Mouse (Mus musculus): ENCODE data around the gene Csf2ra. TPM values are rescaled to one million over a fixed set of nuclear protein-coding genes. Genes with fewer than 3 reads are reported as not detected.
A peak's percentile ranks its signal among the peaks of the same experiment; 100 is the strongest.
"Not testable (repeated sequence)": the region's sequence is repeated elsewhere in the genome, so short reads cannot be mapped to it uniquely, and the experiment has no call there.

Gene Csf2ra
- polyA plus RNA-seq, 1 experiment from 2014 or later, result 77.5 TPM

DNA sequence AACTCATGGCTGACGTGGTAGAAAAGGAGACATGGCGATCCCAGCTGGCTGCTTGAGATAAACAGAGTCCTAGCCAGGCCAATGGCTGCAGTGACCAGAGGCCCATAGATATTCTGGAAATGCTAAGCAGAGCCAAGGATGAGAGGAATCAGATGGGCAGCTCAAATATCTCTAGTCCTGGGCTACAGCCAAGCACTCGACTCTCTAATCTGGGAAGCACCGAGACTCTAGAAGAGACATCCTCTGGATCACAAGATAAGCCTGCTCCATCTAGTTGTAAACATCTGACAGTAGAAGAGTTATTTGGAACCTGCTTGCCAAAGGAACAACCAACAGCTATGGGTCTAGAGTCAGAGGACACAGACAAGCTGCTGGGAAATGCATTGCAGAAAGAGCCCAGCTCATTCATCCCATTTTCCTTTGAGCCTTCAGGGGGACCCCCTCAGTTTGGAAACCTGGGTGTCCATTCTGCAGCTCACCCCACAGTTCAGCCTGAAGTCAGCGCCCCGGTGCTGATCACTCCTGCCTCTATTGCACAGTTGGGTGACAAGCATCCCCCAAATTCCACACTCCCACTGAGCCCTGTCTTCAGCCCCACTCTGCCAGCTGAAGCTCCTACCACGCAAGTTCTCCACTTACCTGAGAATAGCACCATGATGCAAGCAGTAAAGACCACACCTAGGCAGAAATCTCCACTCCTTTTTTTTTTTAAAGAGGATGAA is 28.1 kb upstream of the Csf2ra start:
- no peak for ATAC-seq (ENCODE audit: low FRiP score, low read depth)
- Histone ChIP-seq H3K27ac (replicated peaks) (no peak overlapping the region), H3K9ac (no peak overlapping the region), H3K4me1 (replicated peaks) (no peaks in the 10 kb centered on the region), H3K9me3 (no peaks in the 10 kb centered on the region), H3K36me3 (no peaks in the 10 kb centered on the region), H3K4me2 (no peak overlapping the region), H3K4me3 (no peak overlapping the region), H3K27me3 (no peaks in the 10 kb centered on the region)
- 93% methylated on average over 7 of the region's 7 CpGs for WGBS

DNA sequence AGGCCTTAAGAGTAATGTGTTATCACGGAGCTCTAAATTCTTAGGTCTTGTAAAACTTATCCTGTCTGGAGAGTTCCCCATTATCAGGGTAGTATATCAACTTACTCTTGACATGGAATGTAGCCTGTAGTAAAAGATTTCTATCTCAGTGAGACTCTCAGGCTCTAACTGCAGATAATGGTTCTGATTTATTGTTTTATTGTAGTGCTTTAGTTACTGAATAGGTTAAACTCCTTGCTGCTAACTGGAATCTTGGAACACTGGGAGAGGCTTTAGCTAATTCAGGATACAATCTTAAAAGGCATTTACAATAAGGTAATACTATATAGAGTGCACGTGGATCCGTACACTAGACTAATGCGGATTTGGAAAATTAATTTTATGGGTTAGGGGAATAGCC is 19.1 kb upstream of the Csf2ra start:
- H3K27me3 ChIP-seq; ATAC-seq (ENCODE audit: low FRiP score, low read depth); H3K4me1 ChIP-seq (replicated peaks); H3K36me3 ChIP-seq; H3K9me3 ChIP-seq; H3K27ac ChIP-seq (replicated peaks); H3K9ac ChIP-seq; H3K4me2 ChIP-seq; H3K4me3 ChIP-seq: not testable (repeated sequence)
- WGBS, result 87% methylated on average over 4 of the region's 4 CpGs

GRCm38 (mm10) chr19:61244721-61245436 is 16.6 kb upstream of the Csf2ra start:
- no peak overlapping the region for H3K27ac ChIP-seq (replicated peaks)
- no peak overlapping the region for H3K4me2 ChIP-seq
- no peaks in the 10 kb centered on the region for H3K9me3 ChIP-seq
- H3K4me3 ChIP-seq, result no peak overlapping the region
- H3K4me1 ChIP-seq (replicated peaks), result no peaks in the 10 kb centered on the region
- H3K36me3 ChIP-seq, result no peaks in the 10 kb centered on the region
- no peak for ATAC-seq (ENCODE audit: low FRiP score, low read depth)
- WGBS, result 81% methylated on average over 5 of the region's 5 CpGs
- H3K27me3 ChIP-seq, result no peaks in the 10 kb centered on the region
- H3K9ac ChIP-seq, result no peak overlapping the region

DNA sequence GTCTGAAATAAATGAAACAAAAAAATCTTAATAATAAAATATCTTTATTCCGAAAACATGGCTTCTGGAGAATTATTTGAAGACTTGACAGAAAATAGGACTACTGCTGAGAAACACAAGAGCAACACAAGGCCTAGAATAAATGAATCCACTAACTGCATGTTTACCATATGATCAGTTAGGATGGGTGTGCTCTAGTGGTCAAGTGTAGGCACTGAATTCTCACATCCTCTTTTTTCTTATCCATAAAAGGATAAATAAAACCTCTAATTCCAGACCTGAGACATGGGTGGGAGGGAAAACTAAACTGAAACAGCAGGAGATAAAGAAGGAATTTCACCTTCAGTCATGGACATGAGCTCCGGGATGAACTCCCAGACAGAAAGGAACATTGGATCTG is 9.7 kb upstream of the Csf2ra start:
- H3K9ac ChIP-seq, result no peak overlapping the region
- WGBS, result 85% methylated on average over 2 of the region's 2 CpGs
- no peak for ATAC-seq (ENCODE audit: low FRiP score, low read depth)
- no peak overlapping the region for H3K4me3 ChIP-seq
- 0 out of 2 replicates have a peak, but pooled peaks cover 2% of the 10 kb centered on the region for H3K27me3 ChIP-seq
- H3K27ac ChIP-seq (replicated peaks), result no peak overlapping the region
- H3K36me3 ChIP-seq, result no peaks in the 10 kb centered on the region
- H3K9me3 ChIP-seq, result no peaks in the 10 kb centered on the region
- no peaks in the 10 kb centered on the region for H3K4me1 ChIP-seq (replicated peaks)
- no peak overlapping the region for H3K4me2 ChIP-seq

DNA sequence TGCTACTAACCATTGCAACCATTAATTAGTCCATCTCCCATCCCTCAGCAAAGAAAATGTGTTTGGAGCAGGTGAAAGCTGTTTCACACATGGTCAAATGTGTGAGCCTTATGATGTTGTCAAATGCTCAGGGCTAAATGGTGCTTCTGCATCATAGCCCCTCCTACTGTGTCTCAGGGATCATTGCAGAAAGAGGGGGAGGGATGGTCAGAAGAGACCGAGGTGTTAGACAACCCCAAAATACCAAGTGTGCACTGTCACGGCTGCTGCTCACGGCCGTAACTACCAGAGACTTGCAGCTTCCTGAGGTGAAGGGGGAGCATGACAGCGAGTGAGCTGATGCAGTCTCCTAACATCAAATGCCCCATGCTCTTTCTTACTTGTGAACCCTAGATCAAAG is 6.3 kb upstream of the Csf2ra start:
- Histone ChIP-seq H3K27me3 (0 out of 2 replicates have a peak, but pooled peaks cover 2% of the 10 kb centered on the region), H3K4me2 (no peak overlapping the region), H3K27ac (replicated peaks) (no peak overlapping the region), H3K4me3 (no peak overlapping the region), H3K36me3 (no peaks in the 10 kb centered on the region), H3K4me1 (replicated peaks) (no peaks in the 10 kb centered on the region), H3K9me3 (no peaks in the 10 kb centered on the region), H3K9ac (no peak overlapping the region)
- no peak for ATAC-seq (ENCODE audit: low FRiP score, low read depth)
- 72% methylated on average over 5 of the region's 5 CpGs for WGBS

GRCm38 (mm10) chr19:61226928-61227854 is 1.0 kb downstream of the Csf2ra start:
- Histone ChIP-seq H3K4me3 (peak overlapping the region; percentile 53), H3K9me3 (no peaks in the 10 kb centered on the region), H3K27ac (replicated peaks) (peak overlapping the region; percentile 93), H3K4me2 (peak overlapping the region; percentile 76), H3K27me3 (no peaks in the 10 kb centered on the region), H3K4me1 (replicated peaks) (peaks cover 4% of the 10 kb centered on the region; the same call in 1 of the 2 replicates), H3K36me3 (no peaks in the 10 kb centered on the region), H3K9ac (peak overlapping the region; percentile 50)
- WGBS, result 5% methylated on average over 71 of the region's 71 CpGs
- peak; percentile 91 for ATAC-seq (ENCODE audit: low FRiP score, low read depth)

DNA sequence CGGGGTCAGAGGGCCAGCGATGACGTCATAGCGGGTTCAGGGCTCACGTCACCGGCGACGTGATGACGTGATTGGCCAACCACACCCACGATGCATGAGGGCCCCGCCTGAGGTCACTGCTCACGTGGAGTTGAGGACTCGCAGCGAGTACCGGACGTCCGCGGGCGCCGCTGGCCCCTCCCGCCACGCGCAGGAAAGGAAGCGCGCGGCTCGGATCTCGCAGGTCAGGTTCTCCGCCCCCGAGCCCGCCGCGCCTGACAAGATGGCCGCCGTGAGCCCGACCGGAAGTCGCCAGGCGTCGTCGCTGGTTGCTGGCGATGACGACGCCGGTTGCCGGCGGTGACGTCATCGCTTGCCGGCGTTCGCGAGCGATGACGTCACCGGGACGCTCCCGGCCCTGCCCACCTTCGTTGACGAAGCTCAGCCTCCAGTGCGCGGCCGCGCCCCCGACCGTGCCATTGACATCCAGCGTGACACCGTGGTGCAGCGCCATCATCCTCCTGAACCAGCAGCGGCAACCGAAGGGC is 1.8 kb downstream of the Csf2ra start:
- Histone ChIP-seq H3K9ac (peak overlapping the region; percentile 50; the same call in 1 of the 2 replicates), H3K4me2 (peak overlapping the region; percentile 76), H3K4me3 (peak overlapping the region; percentile 53), H3K36me3 (no peaks in the 10 kb centered on the region), H3K4me1 (replicated peaks) (peaks cover 4% of the 10 kb centered on the region; the same call in 1 of the 2 replicates), H3K27me3 (no peaks in the 10 kb centered on the region), H3K27ac (replicated peaks) (peak overlapping the region; percentile 93), H3K9me3 (no peaks in the 10 kb centered on the region)
- peak; percentile 57 for ATAC-seq (ENCODE audit: low FRiP score, low read depth)
- WGBS, result 2% methylated on average over 71 of the region's 71 CpGs

DNA sequence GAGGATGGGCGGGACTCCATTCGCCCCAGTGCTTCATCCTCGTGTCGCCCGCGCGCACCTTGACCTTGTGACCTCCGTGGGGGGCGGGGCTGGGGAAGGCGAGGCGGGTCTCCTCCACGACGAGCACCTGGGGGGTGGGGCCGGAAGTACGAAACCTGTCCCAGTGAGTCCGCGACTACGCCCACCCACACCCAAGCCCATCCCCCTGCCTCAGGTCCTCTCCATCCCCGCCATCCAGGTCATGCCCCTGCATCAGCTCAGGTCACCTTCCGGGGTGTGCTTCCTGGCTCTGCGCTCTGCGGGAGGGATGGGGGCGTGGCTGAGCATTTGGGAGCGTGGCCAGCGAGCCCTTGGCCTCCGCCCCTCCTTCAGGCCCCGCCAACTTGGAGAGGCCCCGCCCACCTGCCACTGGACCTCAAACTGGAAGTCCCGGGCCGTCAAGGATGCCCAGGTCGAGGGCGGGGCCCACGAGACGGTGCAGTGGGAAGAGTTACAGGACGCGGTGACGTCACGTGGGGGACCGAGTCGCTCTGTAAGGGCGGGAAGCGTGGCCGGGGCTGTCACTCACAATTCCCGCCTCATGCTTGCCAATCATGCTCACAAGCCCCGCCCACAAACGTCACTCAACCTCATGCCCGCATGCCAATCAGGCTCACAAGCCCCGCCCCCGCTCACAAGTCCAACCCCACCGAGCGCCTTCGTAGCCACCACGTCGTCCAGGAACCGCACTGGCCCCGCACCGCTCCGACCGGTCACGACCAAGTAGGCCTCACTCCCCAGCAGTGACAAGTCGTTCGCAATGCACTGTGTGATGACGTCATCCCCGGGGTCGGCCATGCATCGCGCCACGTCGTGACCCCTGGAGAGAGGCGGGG is 2.5 kb downstream of the Csf2ra start:
- H3K27me3 ChIP-seq, result peaks cover 4% of the 10 kb centered on the region; the same call in 1 of the 2 replicates
- no peaks in the 10 kb centered on the region for H3K9me3 ChIP-seq
- H3K4me2 ChIP-seq, result peak overlapping the region; percentile 76
- H3K9ac ChIP-seq, result peak overlapping the region; percentile 50
- peaks cover 4% of the 10 kb centered on the region; the same call in 1 of the 2 replicates for H3K4me1 ChIP-seq (replicated peaks)
- peak overlapping the region; percentile 53 for H3K4me3 ChIP-seq
- H3K36me3 ChIP-seq, result no peaks in the 10 kb centered on the region
- WGBS, result 8% methylated on average over 69 of the region's 70 CpGs
- H3K27ac ChIP-seq (replicated peaks), result peak overlapping the region; percentile 93
- ATAC-seq (ENCODE audit: low FRiP score, low read depth), result peak; percentile 65

DNA sequence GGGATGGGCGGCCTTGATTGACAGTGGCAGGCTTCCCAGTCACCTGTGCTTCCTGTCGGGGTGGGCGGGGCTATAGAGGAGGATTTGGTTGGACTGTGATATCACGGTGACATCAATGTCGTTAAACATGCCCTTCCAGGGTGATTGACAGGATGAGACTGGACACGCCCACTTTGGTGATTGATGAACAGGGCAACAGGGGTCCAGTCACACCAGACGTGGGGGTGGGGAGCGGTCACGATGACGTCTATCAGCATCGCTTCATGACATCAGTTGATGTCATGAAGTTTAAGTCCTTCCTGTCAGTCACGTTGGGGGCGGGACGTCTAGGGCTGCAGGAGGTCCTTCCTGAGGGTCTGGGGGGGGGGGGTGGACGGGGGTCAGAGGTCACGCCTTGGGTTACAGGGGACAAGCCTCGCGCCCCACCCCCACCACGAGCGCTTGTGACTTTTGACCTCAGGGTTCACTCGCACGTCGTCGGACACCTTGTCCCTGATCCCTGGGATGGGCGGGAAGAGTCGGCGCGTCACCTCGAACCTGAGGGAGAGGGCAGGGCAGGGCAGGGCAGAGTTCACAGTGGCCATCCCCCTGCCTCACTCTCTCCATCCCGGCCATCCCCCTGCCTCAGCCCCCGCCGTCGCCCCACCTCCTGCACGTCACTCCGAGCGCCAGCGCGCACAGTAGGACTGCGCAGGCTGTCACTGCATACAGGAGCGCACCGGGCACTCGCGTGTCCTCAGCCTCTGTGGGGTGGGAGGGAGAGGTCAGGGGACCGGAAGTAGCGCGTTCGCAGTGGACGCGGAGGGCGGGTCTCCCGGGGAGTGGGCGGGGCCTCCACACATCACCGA is 3.3 kb downstream of the Csf2ra start:
- H3K36me3 ChIP-seq, result no peaks in the 10 kb centered on the region
- H3K4me3 ChIP-seq, result peak overlapping the region; percentile 53
- peak overlapping the region; percentile 76 for H3K4me2 ChIP-seq
- peak; percentile 25 for ATAC-seq (ENCODE audit: low FRiP score, low read depth)
- H3K4me1 ChIP-seq (replicated peaks), result peaks cover 4% of the 10 kb centered on the region; the same call in 1 of the 2 replicates
- H3K9me3 ChIP-seq, result no peaks in the 10 kb centered on the region
- H3K27ac ChIP-seq (replicated peaks), result peak overlapping the region; percentile 93
- peak overlapping the region; percentile 50 for H3K9ac ChIP-seq
- peaks cover 4% of the 10 kb centered on the region; the same call in 1 of the 2 replicates for H3K27me3 ChIP-seq
- 30% methylated on average over 51 of the region's 53 CpGs for WGBS

DNA sequence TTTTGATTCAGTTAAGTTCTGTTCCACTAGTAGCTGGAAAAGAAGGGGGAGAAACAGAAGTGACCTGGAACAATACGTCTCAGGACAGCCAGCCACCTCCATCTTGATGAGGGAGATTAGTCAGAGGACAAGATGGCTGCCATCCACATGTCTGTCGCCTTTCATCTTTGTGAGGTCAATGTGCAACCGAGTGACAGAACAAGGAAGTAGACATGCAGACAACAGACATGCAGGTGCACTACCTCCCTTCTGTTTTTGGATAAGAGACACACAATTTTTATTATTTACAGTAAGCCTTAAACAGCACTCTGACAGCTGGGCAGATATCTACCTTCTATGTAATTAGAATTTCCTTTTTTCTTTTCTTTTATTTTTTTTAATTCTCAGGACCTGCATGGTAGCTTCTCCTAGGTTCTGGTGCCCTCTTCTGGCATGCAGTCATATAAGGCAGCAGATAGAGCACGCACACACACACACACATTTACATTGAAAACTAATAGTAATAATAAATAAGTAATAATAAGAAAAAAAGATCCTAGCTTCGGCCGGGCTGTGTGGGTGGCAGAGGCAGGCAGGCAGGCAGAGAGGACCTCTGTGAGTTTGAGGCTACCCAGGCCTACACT is 4.4 kb downstream of the Csf2ra start:
- Histone ChIP-seq H3K27me3 (peaks cover 4% of the 10 kb centered on the region; the same call in 1 of the 2 replicates), H3K27ac (replicated peaks) (no peak overlapping the region), H3K9me3 (no peaks in the 10 kb centered on the region), H3K4me2 (no peak overlapping the region), H3K36me3 (no peaks in the 10 kb centered on the region), H3K4me3 (no peak overlapping the region), H3K4me1 (replicated peaks) (peaks cover 4% of the 10 kb centered on the region; the same call in 1 of the 2 replicates), H3K9ac (no peak overlapping the region)
- 93% methylated on average over 6 of the region's 6 CpGs for WGBS
- no peak for ATAC-seq (ENCODE audit: low FRiP score, low read depth)

Data from hindbrain, embryonic 15.5 days (tissue).